In genomic region chr7:66304993-66305713, GRCm38 (mm10) we compare ENCODE assay signal across 14 mouse cellular contexts.
A peak's percentile ranks its signal among the peaks of the same experiment; 100 is the strongest.
DNase-seq lines count a peak whose midpoint lies in the region; ATAC-seq lines count a peak whose summit lies in the region.
"Had no signal": no experiment of that assay in that cellular context is flagged by ENCODE, and none has a peak within 500 bp of the region (broad histone marks: within the 10 kb centered on the region; RNA-seq: fewer than 3 reads in every experiment).

No protein-coding gene starts in this region.

- H3K27ac ChIP-seq in heart, embryonic 13.5 days (replicated peaks) = peak overlapping the region; percentile 32; the same call in 1 of the 2 replicates
- no peak overlapping the region for H3K27ac ChIP-seq in heart, embryonic 10.5 days
- H3K27ac ChIP-seq in lung, embryonic 15.5 days = peak overlapping the region; percentile 65
- peak overlapping the region; percentile 15 for H3K27ac ChIP-seq in brown adipose tissue, adult 24 weeks (replicated peaks; ENCODE audit: low read depth, low read length)
- H3K27ac ChIP-seq: midbrain, embryonic 10.5 days; stomach, embryonic 15.5 days had no signal

- no peak overlapping the region for H3K4me2 ChIP-seq in heart, embryonic 13.5 days
- no peak overlapping the region for H3K4me2 ChIP-seq in lung, embryonic 15.5 days
- H3K4me2 ChIP-seq: liver, embryonic 11.5 days; stomach, embryonic 15.5 days had no signal

- no peak overlapping the region for H3K4me3 ChIP-seq in heart, embryonic 13.5 days
- no peak overlapping the region for H3K4me3 ChIP-seq in heart, embryonic 10.5 days
- no peak overlapping the region for H3K4me3 ChIP-seq in lung, embryonic 15.5 days
- no peak overlapping the region for H3K4me3 ChIP-seq in brown adipose tissue, adult 24 weeks (ENCODE audit: insufficient read depth, low read depth, low read length)
- H3K4me3 ChIP-seq: midbrain, embryonic 10.5 days; stomach, embryonic 15.5 days had no signal

- H3K9me3 ChIP-seq in heart, embryonic 13.5 days = no peaks in the 10 kb centered on the region
- no peaks in the 10 kb centered on the region for H3K9me3 ChIP-seq in heart, embryonic 10.5 days
- no peaks in the 10 kb centered on the region for H3K9me3 ChIP-seq in lung, embryonic 15.5 days
- H3K9me3 ChIP-seq: midbrain, embryonic 10.5 days; stomach, embryonic 15.5 days had no signal

- no peak for ATAC-seq in heart, embryonic 13.5 days (ENCODE audit: extremely low read depth, insufficient number of reproducible peaks, low FRiP score, low TSS enrichment)
- peak; percentile 58; the same call in 1 of the 2 replicates for ATAC-seq in lung, embryonic 15.5 days (ENCODE audit: borderline replicate concordance, extremely low read depth, low FRiP score, low TSS enrichment)
- ATAC-seq in megakaryocyte, adult 5-6 weeks (ENCODE audit: poor library complexity, severe bottlenecking) = no peak
- ATAC-seq: Patski had no signal

- 76% methylated on average over 8 of the region's 8 CpGs for WGBS in heart, embryonic 13.5 days
- WGBS in heart, embryonic 10.5 days = 82% methylated on average over 8 of the region's 8 CpGs
- WGBS in lung, embryonic 15.5 days = 49% methylated on average over 8 of the region's 8 CpGs

- peaks cover 13% of the 10 kb centered on the region for H3K4me1 ChIP-seq in heart, embryonic 13.5 days
- peaks cover 15% of the 10 kb centered on the region for H3K4me1 ChIP-seq in heart, embryonic 10.5 days
- peaks cover 43% of the 10 kb centered on the region for H3K4me1 ChIP-seq in lung, embryonic 15.5 days
- H3K4me1 ChIP-seq in brown adipose tissue, adult 24 weeks (ENCODE audit: control insufficient read depth, insufficient read depth, insufficient read length, low read length) = peaks cover 6% of the 10 kb centered on the region
- H3K4me1 ChIP-seq: midbrain, embryonic 10.5 days had no signal

- DNase-seq in heart, embryonic 10.5 days (ENCODE audit: low spot score) = no peak
- no peak for DNase-seq in lung, postnatal 25 days (ENCODE audit: low spot score)
- peak; percentile 76 for DNase-seq in lung, postnatal 10 days
- DNase-seq: adrenal gland, adult 2 months; right cerebral cortex, postnatal 14 days; thymus, postnatal 4 days had no signal

- H3K9ac ChIP-seq in heart, embryonic 13.5 days = no peak overlapping the region
- no peak overlapping the region for H3K9ac ChIP-seq in lung, embryonic 15.5 days
- H3K9ac ChIP-seq: stomach, embryonic 15.5 days had no signal

- peaks cover 34% of the 10 kb centered on the region for H3K36me3 ChIP-seq in heart, embryonic 13.5 days
- H3K36me3 ChIP-seq in heart, embryonic 10.5 days = peaks cover 3% of the 10 kb centered on the region; the same call in 1 of the 2 replicates
- H3K36me3 ChIP-seq in lung, embryonic 15.5 days = peaks cover 23% of the 10 kb centered on the region
- H3K36me3 ChIP-seq: midbrain, embryonic 10.5 days had no signal

- peaks cover 21% of the 10 kb centered on the region for H3K27me3 ChIP-seq in heart, embryonic 13.5 days (replicated peaks)
- peaks cover 20% of the 10 kb centered on the region for H3K27me3 ChIP-seq in heart, embryonic 10.5 days (ENCODE audit: insufficient read depth, poor library complexity, severe bottlenecking)
- H3K27me3 ChIP-seq in lung, embryonic 15.5 days = no peaks in the 10 kb centered on the region
- H3K27me3 ChIP-seq: Patski; stomach, embryonic 15.5 days had no signal
